Mouse (Mus musculus) MEL (cell line): Measurements from ENCODE around the gene Vwa8. TPM values are rescaled to one million over a fixed set of nuclear protein-coding genes. Genes with fewer than 3 reads are reported as not detected.

Source experiments
- DNase-seq: peaks from one replicate; pipeline ENCODE4 v3.0.0; 2011; ENCODE audit warnings: low read depth, low spot score
- H3K27ac ChIP-seq: 2 replicates; pipeline ENCODE4 v1.5.1; 2012; ENCODE audit warnings: low read depth, mild to moderate bottlenecking, control low read depth, low read length, moderate library complexity; ENCODE audit not compliant: control insufficient read depth
- H3K27me3 ChIP-seq, 2 experiments: fragments of 150-350 bp in 1 of 2; sonication (generic) in 1 of 2; 2 replicates each; pipeline ENCODE4 v1.6.1; 2012; ENCODE audit warnings: low read length in 2 of 2, mild to moderate bottlenecking in 2 of 2, improper control_type of control experiment in 1 of 2, moderate library complexity in 1 of 2; ENCODE audit not compliant: insufficient read depth in 2 of 2, control insufficient read depth in 1 of 2
- H3K36me3 ChIP-seq, 2 experiments: 2 replicates each; pipeline ENCODE4 v1.6.1; 2012 to 2014; ENCODE audit warnings: low read length in 2 of 2, improper control_type of control experiment in 1 of 2, inconsistent platforms in 1 of 2, mild to moderate bottlenecking in 1 of 2; ENCODE audit not compliant: insufficient read depth in 2 of 2, control insufficient read depth in 1 of 2
- H3K4me1 ChIP-seq, 2 experiments: fragments of 150-350 bp in 1 of 2; sonication (generic) in 1 of 2; 2 replicates each; pipeline ENCODE4 v1.6.1; 2012; ENCODE audit warnings: low read length in 2 of 2, improper control_type of control experiment in 1 of 2, mild to moderate bottlenecking in 1 of 2; ENCODE audit not compliant: insufficient read depth in 2 of 2, control insufficient read depth in 1 of 2
- H3K4me3 ChIP-seq, 2 experiments: fragments of 150-350 bp in 1 of 2; sonication (generic) in 1 of 2; 2 replicates each; pipeline ENCODE4 v1.5.1; 2012; ENCODE audit warnings: low read depth in 2 of 2, low read length in 2 of 2, mild to moderate bottlenecking in 2 of 2, moderate library complexity in 2 of 2, control low read depth in 1 of 2, improper control_type of control experiment in 1 of 2; ENCODE audit not compliant: control insufficient read depth in 1 of 2, insufficient read depth in 1 of 2
- H3K79me2 ChIP-seq: 2 replicates; pipeline ENCODE4 v1.6.1; 2012; ENCODE audit warnings: mild to moderate bottlenecking, low read length, moderate library complexity; ENCODE audit not compliant: control insufficient read depth, poor library complexity, insufficient read depth
- H3K9ac ChIP-seq: 2 replicates; pipeline ENCODE4 v1.6.1; 2012; ENCODE audit warnings: low read depth, mild to moderate bottlenecking, control low read depth, low read length, moderate library complexity; ENCODE audit not compliant: control insufficient read depth, poor library complexity, severe bottlenecking
- H3K9me3 ChIP-seq: fragments of 150-350 bp; sonication (generic); replicated peaks from 2 replicates; pipeline ENCODE4 v1.6.1; 2012; ENCODE audit warnings: mild to moderate bottlenecking, low read length, improper control_type of control experiment, moderate library complexity; ENCODE audit not compliant: insufficient read depth
- BHLHE40 ChIP-seq: IDR thresholded peaks from 2 replicates; pipeline ENCODE4 v1.6.1; 2012; ENCODE audit warnings: low read depth, mild to moderate bottlenecking, inconsistent platforms, low read length, improper control_type of control experiment, borderline replicate concordance
- CHD1 ChIP-seq: IDR thresholded peaks from 2 replicates; pipeline ENCODE4 v1.6.1; 2012; ENCODE audit warnings: low read depth, mild to moderate bottlenecking, inconsistent platforms, low read length, improper control_type of control experiment
- CHD2 ChIP-seq: IDR thresholded peaks from 2 replicates; pipeline ENCODE4 v1.6.1; 2011; ENCODE audit warnings: low read length, improper control_type of control experiment
- E2F4 ChIP-seq: IDR thresholded peaks from 2 replicates; pipeline ENCODE4 v1.6.1; 2011; ENCODE audit warnings: low read depth, low read length, improper control_type of control experiment, borderline replicate concordance
- ETS1 ChIP-seq: IDR thresholded peaks from 2 replicates; pipeline ENCODE4 v1.6.1; 2012; ENCODE audit warnings: low read depth, mild to moderate bottlenecking, inconsistent platforms, low read length, improper control_type of control experiment, moderate library complexity
- HCFC1 ChIP-seq: IDR thresholded peaks from 2 replicates; pipeline ENCODE4 v1.6.1; 2012; ENCODE audit warnings: low read depth, mild to moderate bottlenecking, inconsistent platforms, low read length, improper control_type of control experiment, moderate library complexity
- JUND ChIP-seq: IDR thresholded peaks from 2 replicates; pipeline ENCODE4 v1.6.1; 2011; ENCODE audit warnings: low read depth, mild to moderate bottlenecking, improper control_type of control experiment, low read length
- MAFK ChIP-seq: IDR thresholded peaks from 2 replicates; pipeline ENCODE4 v1.6.1; 2011; ENCODE audit warnings: low read depth, mild to moderate bottlenecking, low read length, improper control_type of control experiment, borderline replicate concordance
- MAX ChIP-seq: IDR thresholded peaks from 2 replicates; pipeline ENCODE4 v1.6.1; 2011; ENCODE audit warnings: low read length, improper control_type of control experiment
- MAZ ChIP-seq: IDR thresholded peaks from 2 replicates; pipeline ENCODE4 v1.6.1; 2012; ENCODE audit warnings: low read depth, mild to moderate bottlenecking, inconsistent platforms, low read length, improper control_type of control experiment
- MEF2A ChIP-seq: IDR thresholded peaks from 2 replicates; pipeline ENCODE4 v1.6.1; 2014; ENCODE audit warnings: low read depth, mild to moderate bottlenecking, inconsistent platforms, low read length, improper control_type of control experiment; ENCODE audit not compliant: poor library complexity, insufficient replicate concordance, severe bottlenecking; ENCODE audit errors: extremely low read depth
- MXI1 ChIP-seq: IDR thresholded peaks from 2 replicates; pipeline ENCODE4 v1.6.1; 2011; ENCODE audit warnings: mild to moderate bottlenecking, low read depth, low read length, improper control_type of control experiment
- MYC ChIP-seq: IDR thresholded peaks from 2 replicates; pipeline ENCODE4 v1.6.1; 2011; ENCODE audit warnings: low read depth, mild to moderate bottlenecking, low read length, improper control_type of control experiment, moderate library complexity
- NELFE ChIP-seq: IDR thresholded peaks from 2 replicates; pipeline ENCODE4 v1.6.1; 2011; ENCODE audit warnings: low read depth, low read length, improper control_type of control experiment
- POLR2A ChIP-seq, 2 experiments: IDR thresholded peaks; 2 replicates each; pipeline ENCODE4 v1.6.1; 2011 to 2012; ENCODE audit warnings: low read length in 2 of 2, mild to moderate bottlenecking in 2 of 2, control low read depth in 1 of 2, improper control_type of control experiment in 1 of 2, low read depth in 1 of 2, moderate library complexity in 1 of 2; ENCODE audit not compliant: control insufficient read depth in 1 of 2, insufficient read depth in 1 of 2, poor library complexity in 1 of 2
- POLR2AphosphoS5 ChIP-seq: IDR thresholded peaks from 2 replicates; pipeline ENCODE4 v1.6.1; 2012; ENCODE audit warnings: low read depth, borderline replicate concordance, mild to moderate bottlenecking, inconsistent platforms, low read length, moderate library complexity, mixed read lengths
- RAD21 ChIP-seq: IDR thresholded peaks from 2 replicates; pipeline ENCODE4 v1.6.1; 2011; ENCODE audit warnings: mild to moderate bottlenecking, low read depth, low read length, improper control_type of control experiment
- RCOR1 ChIP-seq: IDR thresholded peaks from 2 replicates; pipeline ENCODE4 v1.6.1; 2012; ENCODE audit warnings: low read depth, mild to moderate bottlenecking, inconsistent platforms, low read length, improper control_type of control experiment
- SIN3A ChIP-seq: IDR thresholded peaks from 2 replicates; pipeline ENCODE4 v1.6.1; 2012; ENCODE audit warnings: low read length, improper control_type of control experiment, inconsistent platforms
- TCF12 ChIP-seq: IDR thresholded peaks from 2 replicates; pipeline ENCODE4 v1.6.1; 2014; ENCODE audit warnings: low read depth, mild to moderate bottlenecking, inconsistent platforms, low read length, improper control_type of control experiment, moderate library complexity
- UBTF ChIP-seq: IDR thresholded peaks from 2 replicates; pipeline ENCODE4 v1.6.1; 2012; ENCODE audit warnings: low read depth, mild to moderate bottlenecking, inconsistent platforms, low read length, improper control_type of control experiment, moderate library complexity, borderline replicate concordance; ENCODE audit not compliant: insufficient read depth
- USF1 ChIP-seq: IDR thresholded peaks from 2 replicates; pipeline ENCODE4 v1.6.1; 2014; ENCODE audit warnings: low read depth, mild to moderate bottlenecking, inconsistent platforms, low read length, improper control_type of control experiment, moderate library complexity
- ZKSCAN1 ChIP-seq: IDR thresholded peaks from 2 replicates; pipeline ENCODE4 v1.6.1; 2012; ENCODE audit warnings: low read depth, mild to moderate bottlenecking, inconsistent platforms, low read length, improper control_type of control experiment, moderate library complexity
- polyA plus RNA-seq, 2 experiments: library from polyadenylated mRNA; stranded (reverse) in 1 of 2; unstranded in 1 of 2; fragments of >175 nt in 1 of 2; fragments of >200 nt in 1 of 2; gene quantifications; 2 replicates each; pipeline versions ENCODE4 v1.2.1 to v1.2.4; 2012; ENCODE audit warnings: low replicate concordance in 2 of 2, low read depth in 1 of 2; ENCODE audit not compliant: insufficient read length in 2 of 2, insufficient read depth in 1 of 2, missing spikeins in 1 of 2
- total RNA-seq: library from RNA; depleted of rRNA; stranded (reverse); fragments of 300-350 nt; gene quantifications from 2 replicates; pipeline ENCODE4 v1.2.3, GENCODE M21; 2012

The Vwa8 gene
- total and polyA plus RNA-seq, 3 experiments: 12.4 to 19.6 TPM; not detected in 1

DNA sequence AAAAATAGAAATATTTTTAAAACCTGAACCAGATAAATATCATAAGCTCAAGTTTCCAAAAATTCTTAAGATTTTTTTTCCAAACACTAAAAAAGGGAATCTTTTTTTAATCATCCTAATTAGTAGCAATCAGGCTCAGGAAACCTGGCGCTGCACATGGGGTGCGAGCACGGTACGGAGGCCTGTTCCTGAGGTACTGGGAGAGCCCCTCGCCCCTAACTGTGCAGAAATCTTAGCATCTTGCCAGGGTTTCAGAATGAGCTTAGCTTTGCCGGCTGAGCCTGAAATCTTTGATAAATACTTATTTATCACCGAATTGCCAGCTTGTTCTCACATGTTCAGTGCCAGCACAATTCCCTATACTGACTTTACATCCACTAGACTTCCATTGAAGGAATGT is 286.6 kb downstream of the Vwa8 start:
- no peak overlapping the region for H3K4me3 ChIP-seq
- TF ChIP-seq ETS1 (no peak), MAX (no peak), POLR2A (IDR thresholded peaks at IDR 0.05; ENCODE audit: control insufficient read depth in 1 of 2, insufficient read depth in 1 of 2, low read depth in 1 of 2, low read length in 2 of 2, poor library complexity in 1 of 2) (no peak), MXI1 (no peak), MAZ (no peak), E2F4 (no peak), JUND (no peak), POLR2AphosphoS5 (no peak), USF1 (no peak), MEF2A (no peak), RAD21 (no peak), TCF12 (no peak)
- TF ChIP-seq, all 39 proteins: peak for 0
- Histone ChIP-seq H3K9ac (no peak overlapping the region), H3K27ac (no peak overlapping the region), H3K9me3 (no peaks in the 10 kb centered on the region), H3K4me1 (no peaks in the 10 kb centered on the region), H3K36me3 (no peaks in the 10 kb centered on the region), H3K27me3 (no peaks in the 10 kb centered on the region), H3K79me2 (no peaks in the 10 kb centered on the region)
- no peak for DNase-seq

DNA sequence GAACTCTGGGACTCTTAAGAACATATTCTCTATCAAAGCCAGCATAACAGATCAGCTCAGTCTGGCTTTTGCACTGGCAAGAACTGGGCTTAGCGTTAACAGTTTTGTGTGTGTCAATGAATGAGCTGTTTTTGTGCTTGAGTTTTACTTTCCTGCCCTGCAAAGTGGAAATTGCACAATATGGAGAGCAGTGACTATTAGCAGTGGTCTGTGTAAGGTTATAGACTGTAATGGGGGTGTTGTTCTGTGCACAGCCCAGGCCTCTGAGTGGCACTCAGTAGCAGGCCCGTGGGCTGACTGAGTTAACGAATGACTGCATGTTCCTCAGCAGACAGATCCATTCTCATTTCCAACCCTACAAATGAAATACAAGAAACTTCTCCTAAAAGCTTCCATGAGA is 287.7 kb downstream of the Vwa8 start:
- H3K4me3 ChIP-seq: no peak overlapping the region
- H3K27ac ChIP-seq: no peak overlapping the region
- no peaks in the 10 kb centered on the region for H3K9me3 ChIP-seq
- no peak for DNase-seq
- H3K79me2 ChIP-seq: no peaks in the 10 kb centered on the region
- TF ChIP-seq POLR2A (IDR thresholded peaks at IDR 0.05; ENCODE audit: control insufficient read depth in 1 of 2, insufficient read depth in 1 of 2, low read depth in 1 of 2, low read length in 2 of 2, poor library complexity in 1 of 2): no peak
- H3K27me3 ChIP-seq: no peaks in the 10 kb centered on the region
- no peak overlapping the region for H3K9ac ChIP-seq
- H3K4me1 ChIP-seq: no peaks in the 10 kb centered on the region
- H3K36me3 ChIP-seq: no peaks in the 10 kb centered on the region

- Histone ChIP-seq H3K9ac (no peak overlapping the region), H3K4me3 (no peak overlapping the region), H3K27ac (no peak overlapping the region), H3K9me3 (no peaks in the 10 kb centered on the region), H3K4me1 (no peaks in the 10 kb centered on the region), H3K27me3 (no peaks in the 10 kb centered on the region), H3K36me3 (no peaks in the 10 kb centered on the region), H3K79me2 (no peaks in the 10 kb centered on the region)
- no peak for DNase-seq
- TF ChIP-seq USF1 (no peak), MYC (no peak), CHD2 (no peak), MAFK (no peak), NELFE (no peak), SIN3A (no peak), CHD1 (no peak), ZKSCAN1 (no peak), HCFC1 (no peak), UBTF (no peak), MXI1 (no peak), RCOR1 (no peak), MAX (no peak), ETS1 (no peak), BHLHE40 (no peak)
Observed at GRCm38 (mm10) chr14:79137100-79137499, 288.2 kb downstream of the Vwa8 start.
